Mouse (Mus musculus) cerebral cortex, adult 2 months (tissue): ENCODE data around the gene Cbx6.

ENCODE experiments used
- WGBS: fragments of 180-500 bp; shearing (Covaris S2); methylation state at CpG from one replicate; pipeline ENCODE4 v1.1.7; 2018; 5-methylcytosine and 5-hydroxymethylcytosine counted together

Cbx6 gene

DNA sequence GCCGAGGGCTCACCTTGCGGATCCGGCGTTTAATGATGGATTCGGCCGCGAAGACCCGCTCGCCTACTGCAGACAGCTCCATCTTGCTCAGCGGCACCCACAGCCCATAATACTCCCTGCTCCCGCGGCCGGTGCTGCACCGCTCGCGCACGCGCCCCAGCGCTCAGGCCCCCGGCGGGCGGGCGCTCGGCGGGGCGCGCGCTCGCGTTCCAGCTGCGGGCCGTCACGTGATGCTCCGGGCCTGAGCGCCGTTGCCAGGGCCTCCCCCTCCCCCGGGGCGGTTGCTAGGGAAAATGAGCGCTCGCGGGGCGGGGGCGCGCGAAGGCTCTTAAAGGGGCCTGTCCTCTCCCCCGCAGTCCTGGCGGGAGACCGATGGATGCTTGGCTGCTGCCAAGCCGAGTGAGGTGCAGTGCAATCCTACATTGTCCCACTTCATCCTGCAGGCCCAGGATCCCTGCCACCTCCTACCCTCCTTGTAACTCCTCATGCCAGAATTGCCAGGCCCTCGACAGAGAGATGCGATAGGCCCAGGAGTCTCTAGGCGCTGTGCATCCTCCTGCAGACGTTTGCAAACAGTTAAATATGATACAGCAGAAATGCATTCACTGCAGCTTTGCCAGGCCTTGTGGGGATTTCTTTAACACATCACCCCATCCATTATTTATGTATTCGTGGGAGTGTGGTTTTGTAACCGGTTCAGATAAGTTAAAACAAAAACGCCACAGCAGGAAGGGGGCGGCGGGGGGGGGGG is at the start of gene Cbx6, which contains the start of gene Npcd:
Cbx6 (minus strand) TSS at position 559 of the 751 bp plus-strand sequence.
Npcd (minus strand) TSS at position 108 of the 751 bp plus-strand sequence.
- 1% methylated on average over 58 of the region's 58 CpGs for WGBS

DNA sequence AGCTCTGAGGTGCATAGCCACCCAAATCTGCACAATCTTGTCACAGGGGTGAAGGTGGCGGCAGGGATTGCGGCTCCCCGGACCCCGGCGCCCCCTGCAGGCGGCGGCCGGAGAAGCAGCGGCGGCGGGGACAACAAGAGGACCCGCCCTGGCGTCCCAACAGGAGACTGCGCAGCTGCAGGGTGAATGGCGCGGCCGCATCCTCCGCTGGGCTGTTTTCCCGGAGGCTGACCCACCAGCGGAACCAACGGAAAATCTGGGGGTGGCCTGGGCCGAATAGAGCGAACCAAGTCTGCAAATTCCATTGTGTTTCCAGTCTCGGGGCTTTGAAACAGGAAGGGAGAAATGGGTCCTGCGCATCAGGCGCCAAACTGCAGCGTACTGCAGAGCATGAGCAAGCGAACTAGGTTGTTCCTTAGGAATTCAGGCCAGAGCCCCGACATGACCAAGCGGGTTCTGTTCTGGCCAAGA is 48.9 kb upstream of the Cbx6 start:
- under 1% methylated on average over 30 of the region's 30 CpGs for WGBS

GRCm38 (mm10) chr15:79882623-79883267 is 48.3 kb upstream of the Cbx6 start:
- 12% methylated on average over 19 of the region's 19 CpGs for WGBS

DNA sequence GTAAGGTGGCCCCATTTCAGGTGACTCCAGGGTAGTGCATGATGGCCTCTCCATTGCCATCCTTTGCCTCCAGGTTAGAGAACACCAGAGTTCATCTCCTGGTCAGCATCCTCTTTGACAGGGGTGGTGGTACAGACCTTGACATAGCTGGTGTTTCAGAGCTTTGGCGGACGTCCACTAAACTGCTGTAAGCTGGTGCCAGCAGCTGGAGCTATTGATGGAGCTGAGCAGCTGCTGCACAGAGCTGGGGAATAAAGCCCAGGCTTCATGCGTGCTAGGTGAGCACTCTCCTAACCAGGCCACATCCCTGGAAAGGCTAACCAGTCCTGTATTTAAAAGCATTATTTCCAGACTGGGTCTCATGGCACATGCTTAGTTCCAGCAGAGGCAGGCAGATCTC is 46.0 kb upstream of the Cbx6 start:
- WGBS, result 74% methylated on average over 3 of the region's 3 CpGs

- 13% methylated on average over 13 of the region's 13 CpGs for WGBS
Observed at GRCm38 (mm10) chr15:79879319-79879718, 44.8 kb upstream of the Cbx6 start.

DNA sequence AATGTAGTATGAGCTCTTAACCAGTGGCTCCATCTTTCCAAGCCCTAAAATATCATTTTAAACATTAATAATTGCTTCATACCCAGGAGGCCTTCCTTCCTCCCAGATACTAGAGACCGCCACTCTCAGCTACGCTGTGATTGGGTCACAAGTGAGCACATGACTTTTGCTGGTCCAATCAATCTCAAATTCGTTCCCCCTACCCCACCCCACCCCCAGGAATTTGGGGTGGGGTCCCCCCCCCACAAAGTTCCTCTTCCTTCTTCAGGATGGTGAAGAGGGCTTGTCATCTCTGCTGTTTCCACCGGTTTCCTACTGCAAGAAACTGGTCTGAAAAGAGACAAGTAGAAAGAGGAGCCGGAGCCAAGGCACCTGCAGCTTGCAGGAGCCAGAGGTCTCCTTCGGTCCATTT is 44.2 kb upstream of the Cbx6 start:
- WGBS, result 64% methylated on average over 6 of the region's 6 CpGs

DNA sequence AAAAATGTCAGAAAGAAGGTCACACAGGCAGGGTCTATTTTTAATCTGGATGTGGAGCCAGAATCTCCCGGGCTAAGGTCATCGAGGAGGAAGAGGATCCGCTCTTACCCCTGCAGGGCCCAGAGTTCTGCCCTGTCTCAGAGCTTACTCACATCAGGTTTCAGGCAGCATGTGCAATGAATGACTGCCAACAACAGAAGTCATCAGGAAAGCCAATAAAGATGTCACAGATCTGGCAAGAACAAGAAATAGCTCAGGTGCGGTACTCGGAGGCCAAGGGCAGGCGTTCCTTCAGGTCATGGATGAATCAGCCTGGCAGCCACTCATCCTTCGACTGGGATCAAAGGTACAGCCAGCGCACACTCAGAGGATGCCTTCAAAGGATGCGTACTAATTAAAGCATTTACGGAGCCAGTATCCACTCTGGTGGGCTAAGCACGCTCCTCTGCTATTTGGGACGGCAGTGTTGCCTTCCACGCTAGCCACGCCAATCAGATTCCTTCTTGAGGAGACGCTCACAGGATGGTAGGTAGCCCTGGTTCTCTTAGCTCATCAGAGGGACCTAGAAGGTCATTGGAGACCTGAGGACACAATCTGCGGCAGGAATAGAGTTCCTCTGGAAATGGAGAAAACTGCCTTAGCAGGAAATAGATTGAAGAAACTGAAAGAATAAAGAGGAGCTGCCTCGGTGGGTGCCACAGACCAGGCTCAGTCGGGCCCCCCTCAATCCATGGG is 40.9 kb upstream of the Cbx6 start:
- 86% methylated on average over 18 of the region's 18 CpGs for WGBS

- 70% methylated on average over 2 of the region's 2 CpGs for WGBS
Observed at GRCm38 (mm10) chr15:79873995-79874394, 39.5 kb upstream of the Cbx6 start.

- WGBS, result 89% methylated on average over 8 of the region's 8 CpGs
Observed at GRCm38 (mm10) chr15:79873545-79873944, 39.1 kb upstream of the Cbx6 start.

GRCm38 (mm10) chr15:79867260-79868002 is 32.9 kb upstream of the Cbx6 start:
- WGBS, result 91% methylated on average over 3 of the region's 3 CpGs

DNA sequence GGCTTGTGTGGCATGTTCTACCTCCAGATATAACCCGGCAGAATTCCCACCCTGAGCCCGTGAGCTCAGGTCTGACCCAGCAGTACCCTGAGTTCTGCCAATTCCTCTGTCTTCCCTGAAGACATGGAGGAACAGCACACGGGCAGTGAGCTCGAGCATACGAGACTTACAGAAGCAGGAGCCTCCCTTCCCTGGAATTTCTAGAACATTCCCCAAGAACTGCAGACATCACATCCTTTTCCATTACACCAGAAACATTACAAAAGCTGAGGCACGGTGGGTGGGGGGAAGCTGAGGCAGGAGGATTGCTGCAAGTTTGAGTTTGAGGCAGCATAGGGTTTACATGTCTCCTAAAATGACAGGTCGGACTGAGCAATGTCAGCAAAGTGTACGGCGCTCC is 25.3 kb upstream of the Cbx6 start:
- WGBS, result 85% methylated on average over 9 of the region's 9 CpGs

DNA sequence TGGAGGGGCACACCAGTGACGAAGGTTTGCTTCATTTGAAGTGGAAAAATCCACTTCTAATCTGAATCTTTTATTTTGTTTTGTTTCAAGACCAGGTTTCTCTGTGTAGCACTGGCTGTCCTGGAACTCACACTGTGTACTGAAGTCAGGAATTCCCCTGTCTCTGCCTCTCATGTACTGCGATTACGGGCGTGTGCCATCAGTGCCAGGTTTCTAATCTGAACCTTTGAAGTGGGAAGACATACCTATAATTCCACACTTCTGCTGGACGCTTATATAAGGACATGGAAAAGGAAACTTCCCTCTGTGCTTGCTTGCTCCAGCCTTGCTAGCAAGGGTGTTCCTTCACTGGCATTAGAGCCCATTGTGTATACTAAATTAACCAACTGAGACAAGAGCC is 24.5 kb upstream of the Cbx6 start:
- WGBS, result 80% methylated on average over 5 of the region's 5 CpGs

DNA sequence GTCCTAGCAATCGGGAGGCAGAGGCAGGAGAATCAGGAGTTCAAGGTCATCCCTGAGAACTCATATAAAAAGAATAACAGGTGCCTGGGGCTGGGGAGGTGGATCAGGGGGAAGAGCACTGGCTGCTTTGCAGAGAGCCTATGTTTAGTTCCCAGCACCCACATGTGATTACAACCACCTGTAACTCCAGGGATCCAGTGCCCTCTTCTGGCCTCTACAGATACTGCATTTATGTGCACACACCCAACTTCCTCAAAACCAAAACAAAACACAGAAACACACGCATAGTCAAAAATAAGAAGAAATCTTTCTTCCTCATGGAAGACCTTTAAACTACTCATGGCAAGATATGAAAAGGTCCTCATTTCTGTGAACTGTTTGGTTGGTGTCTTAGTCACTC is 15.7 kb upstream of the Cbx6 start:
- WGBS, result 95% methylated on average over 2 of the region's 2 CpGs

DNA sequence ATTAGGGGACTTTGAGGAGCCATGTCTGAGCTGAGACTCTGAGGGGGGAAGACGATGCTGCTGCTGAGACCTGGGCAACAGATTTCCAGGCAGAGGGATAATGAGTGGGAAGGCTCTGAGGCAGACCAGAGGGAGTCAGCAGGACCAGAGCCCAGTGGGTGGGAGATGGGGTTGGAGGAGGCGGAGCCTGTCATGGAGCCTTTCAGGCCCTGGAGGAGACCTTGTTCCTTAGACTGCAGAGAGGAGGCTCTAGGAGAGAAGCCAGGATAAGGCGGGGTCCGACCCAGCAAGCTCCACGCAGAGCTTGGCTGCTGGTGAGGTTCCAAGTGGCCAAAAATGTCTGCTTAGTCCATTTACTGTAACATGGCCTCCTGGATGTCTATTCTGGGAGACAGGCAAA is 12.6 kb upstream of the Cbx6 start:
- 21% methylated on average over 5 of the region's 5 CpGs for WGBS

GRCm38 (mm10) chr15:79845986-79846385 is 11.5 kb upstream of the Cbx6 start:
- 80% methylated on average over 4 of the region's 4 CpGs for WGBS

- 85% methylated on average over 3 of the region's 3 CpGs for WGBS
Observed at GRCm38 (mm10) chr15:79842985-79843384, 8.5 kb upstream of the Cbx6 start.

DNA sequence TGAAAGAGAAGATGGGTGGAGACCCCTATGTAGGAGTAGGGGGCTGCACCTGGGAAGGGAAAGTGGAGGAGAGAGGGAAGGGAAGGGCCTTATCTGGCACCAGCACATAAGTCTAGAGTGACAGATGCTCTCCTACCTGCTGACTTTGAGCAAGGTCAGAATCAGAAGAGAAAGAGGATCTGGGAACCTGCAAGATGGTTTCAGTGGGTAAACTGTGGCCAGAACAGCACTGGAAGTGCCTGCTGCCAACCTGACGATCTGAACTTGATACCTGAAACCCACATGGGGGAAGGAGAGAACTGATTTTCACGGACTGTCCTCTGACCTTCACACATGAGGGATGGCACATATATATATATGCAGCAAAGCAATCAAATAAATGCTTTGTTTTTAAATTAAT is 5.8 kb upstream of the Cbx6 start:
- 81% methylated on average over 2 of the region's 2 CpGs for WGBS

- 46% methylated on average over 9 of the region's 9 CpGs for WGBS
Observed at GRCm38 (mm10) chr15:79834881-79835260, 383 bp upstream of the Cbx6 start.

GRCm38 (mm10) chr15:79833251-79834050 is 1.0 kb downstream of the Cbx6 start:
- 1% methylated on average over 41 of the region's 41 CpGs for WGBS

- 14% methylated on average over 18 of the region's 18 CpGs for WGBS
Observed at GRCm38 (mm10) chr15:79832064-79832900, 2.2 kb downstream of the Cbx6 start.
